Mouse (Mus musculus) embryonic facial prominence, embryonic 10.5 days (tissue): ENCODE measurements around the gene Taf1d. TPM values are rescaled to one million over a fixed set of nuclear protein-coding genes. Genes with fewer than 3 reads are reported as not detected.
A peak's percentile ranks its signal among the peaks of the same experiment; 100 is the strongest.

Source experiments
- DNase-seq: peaks from one replicate; pipeline ENCODE4 v3.0.0-alpha.2; 2017; ENCODE audit warnings: low spot score
- H3K27ac ChIP-seq: fragments of 300-500 bp; sonication (generic); replicated peaks from 2 replicates; pipeline ENCODE4 v1.5.1; 2016; ENCODE audit warnings: mild to moderate bottlenecking
- H3K27me3 ChIP-seq: fragments of 300-500 bp; sonication (generic); replicated peaks from 2 replicates; pipeline ENCODE4 v1.6.1; 2016; ENCODE audit warnings: low read depth, mild to moderate bottlenecking; ENCODE audit not compliant: poor library complexity, severe bottlenecking
- H3K36me3 ChIP-seq: fragments of 300-500 bp; sonication (generic); replicated peaks from 2 replicates; pipeline ENCODE4 v1.6.1; 2016; ENCODE audit warnings: mild to moderate bottlenecking, moderate library complexity
- H3K4me1 ChIP-seq: fragments of 300-500 bp; sonication (generic); 2 replicates; pipeline ENCODE4 v1.6.1; 2016
- H3K4me3 ChIP-seq: fragments of 300-500 bp; sonication (generic); 2 replicates; pipeline ENCODE4 v1.5.1; 2016; ENCODE audit warnings: mild to moderate bottlenecking, moderate library complexity
- H3K9me3 ChIP-seq: fragments of 300-500 bp; sonication (generic); 2 replicates; pipeline ENCODE4 v1.6.1; 2016; ENCODE audit warnings: mild to moderate bottlenecking
- WGBS: fragments of 180-500 bp; shearing (Covaris S2); methylation state at CpG from one replicate; pipeline ENCODE4 v1.1.7; 2016; 5-methylcytosine and 5-hydroxymethylcytosine counted together
- polyA plus RNA-seq: library from polyadenylated mRNA; unstranded; fragments of >200 nt; fragmentation: Nextera tagmentation; extraction: Ambion mirVana; gene quantifications from 2 replicates; pipeline ENCODE4 v1.2.1, GENCODE M21; 2016

Taf1d gene
- 96.7 and 101 TPM in 2 replicates for polyA plus RNA-seq

DNA sequence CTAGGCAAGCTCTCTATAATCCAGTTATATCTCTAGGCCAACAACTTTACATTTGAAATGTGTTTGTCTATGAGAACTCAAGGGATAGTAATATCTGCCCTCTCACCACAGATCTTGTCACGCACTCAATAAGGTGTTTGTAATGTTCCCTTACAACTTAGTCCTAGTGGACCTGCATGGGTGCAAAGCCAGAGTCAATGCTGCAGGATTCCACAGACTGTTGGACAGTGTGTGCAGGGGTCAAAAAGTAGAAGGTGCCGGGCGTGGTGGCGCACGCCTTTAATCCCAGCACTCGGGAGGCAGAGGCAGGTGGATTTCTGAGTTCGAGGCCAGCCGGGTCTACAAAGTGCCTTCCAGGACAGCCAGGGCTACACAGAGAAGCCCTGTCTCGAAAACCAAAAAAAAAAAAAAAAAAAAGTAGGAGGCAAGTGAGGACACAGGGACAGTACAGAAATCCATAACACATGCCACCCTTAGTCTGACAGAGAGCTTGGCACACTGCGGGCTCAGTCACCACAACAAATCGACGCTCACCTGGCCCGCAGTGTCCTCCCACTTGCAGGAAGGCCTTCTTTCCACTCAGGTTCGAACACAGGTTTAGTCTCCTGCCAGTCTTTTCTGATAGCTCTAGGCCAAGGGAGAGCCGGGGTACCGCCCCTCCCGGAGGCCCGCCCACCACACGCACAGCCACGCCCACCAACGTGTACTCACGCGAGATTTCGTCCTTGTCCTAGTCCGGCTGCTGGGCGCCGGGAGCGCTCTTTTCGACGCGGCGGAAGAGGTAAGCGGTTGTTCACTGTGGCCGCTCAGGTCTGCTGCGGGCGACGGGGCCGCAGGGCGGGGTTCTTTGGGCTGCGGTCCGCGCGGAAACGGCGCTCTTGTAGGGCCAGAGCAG is at the start of gene Taf1d:
Taf1d (plus strand) TSS at position 712 of the 895 bp plus-strand sequence.
- H3K9me3 ChIP-seq: no peaks in the 10 kb centered on the region
- peaks cover 34% of the 10 kb centered on the region for H3K4me1 ChIP-seq
- no peaks in the 10 kb centered on the region for H3K27me3 ChIP-seq
- WGBS: 13% methylated on average over 45 of the region's 45 CpGs
- peak; percentile 95 for DNase-seq
- peak within 1 kb of the TSS; percentile 90 for H3K4me3 ChIP-seq
- H3K36me3 ChIP-seq: peaks cover 40% of the 10 kb centered on the region
- peak within 1 kb of the TSS; percentile 98 for H3K27ac ChIP-seq

DNA sequence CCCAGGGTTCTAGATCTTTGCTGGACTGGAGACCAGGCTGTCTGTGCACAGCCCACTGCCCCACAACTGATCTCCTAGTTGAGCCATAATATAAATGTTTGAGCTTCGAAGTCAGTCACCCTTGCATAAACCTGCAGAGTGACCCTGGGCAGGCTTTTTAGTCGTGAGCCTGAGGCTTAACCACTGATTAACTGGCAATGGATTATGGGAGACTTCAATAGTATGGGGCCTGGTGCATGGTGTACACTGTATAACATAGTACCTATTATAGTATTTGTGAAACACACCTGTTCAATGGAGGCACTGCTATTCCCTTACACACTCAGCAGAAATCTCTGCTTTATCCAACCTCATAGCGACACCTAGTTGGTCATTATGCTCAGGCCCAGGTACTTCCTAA is 49.8 kb upstream of the Taf1d start:
- Histone ChIP-seq H3K27ac (no peak overlapping the region), H3K36me3 (peaks cover 13% of the 10 kb centered on the region), H3K4me3 (no peak overlapping the region), H3K4me1 (no peaks in the 10 kb centered on the region), H3K9me3 (no peaks in the 10 kb centered on the region), H3K27me3 (no peaks in the 10 kb centered on the region)
- no peak for DNase-seq
- WGBS: 81% methylated on average over 3 of the region's 3 CpGs

DNA sequence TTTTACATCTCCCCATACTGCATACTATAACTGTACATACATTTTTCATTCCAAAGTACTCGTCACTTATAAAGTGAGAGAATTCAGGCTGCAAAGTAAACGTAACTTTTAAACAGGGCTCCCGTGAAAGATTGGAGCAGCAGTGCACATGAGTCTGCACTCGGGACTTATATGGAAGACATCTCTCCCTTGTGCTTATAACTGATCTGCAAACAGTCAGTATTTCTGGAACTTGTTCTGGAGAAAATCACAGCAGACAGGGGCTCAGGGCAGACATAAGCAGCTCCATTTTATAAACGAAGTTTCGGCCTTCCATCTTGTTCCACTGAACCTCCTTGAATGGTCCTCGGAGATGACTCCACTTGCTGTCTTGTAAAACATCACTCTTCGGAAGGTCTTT is 44.0 kb upstream of the Taf1d start:
- Histone ChIP-seq H3K27ac (no peak overlapping the region), H3K36me3 (peaks cover 70% of the 10 kb centered on the region), H3K4me3 (no peak overlapping the region), H3K9me3 (no peaks in the 10 kb centered on the region), H3K4me1 (no peaks in the 10 kb centered on the region), H3K27me3 (no peaks in the 10 kb centered on the region)
- no peak for DNase-seq
- WGBS: 92% methylated on average over 8 of the region's 8 CpGs

DNA sequence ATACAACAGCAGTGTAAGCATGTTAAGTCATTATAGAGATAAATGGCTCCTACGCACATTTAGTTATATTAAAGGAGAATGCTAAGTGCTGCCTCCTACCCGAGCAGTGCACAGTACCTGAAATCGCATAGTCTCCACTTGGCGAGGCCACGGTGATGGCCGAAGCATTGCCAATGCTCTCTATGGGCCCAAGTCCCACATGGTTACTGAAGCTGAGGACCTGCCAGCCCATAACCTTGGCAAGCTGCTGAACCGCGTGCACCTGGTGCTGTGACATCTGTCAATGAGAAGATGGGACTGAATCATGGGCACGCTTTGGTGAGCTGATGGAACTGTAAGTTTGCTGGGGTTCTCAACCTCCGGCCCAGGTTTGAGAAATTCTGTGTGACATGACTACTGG is 42.5 kb upstream of the Taf1d start:
- Histone ChIP-seq H3K27me3 (no peaks in the 10 kb centered on the region), H3K36me3 (peaks cover 85% of the 10 kb centered on the region), H3K27ac (no peak overlapping the region), H3K9me3 (no peaks in the 10 kb centered on the region), H3K4me3 (no peak overlapping the region), H3K4me1 (no peaks in the 10 kb centered on the region)
- 96% methylated on average over 10 of the region's 10 CpGs for WGBS
- no peak for DNase-seq

DNA sequence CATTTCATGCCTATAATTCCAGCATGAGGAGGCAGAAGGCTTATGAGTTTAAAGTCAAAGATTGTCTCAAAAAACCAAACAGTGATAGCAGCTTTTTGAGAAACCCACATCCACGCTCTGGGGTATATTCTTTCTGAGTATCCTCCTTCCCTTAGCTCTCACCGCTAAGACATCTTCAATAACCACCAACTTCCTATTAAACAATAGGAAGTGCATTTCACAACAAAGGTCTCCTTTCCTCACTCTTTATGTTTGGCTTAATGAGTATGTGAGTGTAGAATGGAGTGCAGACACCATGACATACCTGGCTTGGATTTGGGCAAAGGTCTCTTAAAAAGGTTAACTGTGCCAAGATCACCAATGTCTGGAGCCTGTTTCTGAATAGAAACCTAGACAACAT is 32.0 kb upstream of the Taf1d start:
- Histone ChIP-seq H3K27ac (no peak overlapping the region), H3K4me3 (no peak overlapping the region), H3K36me3 (peaks cover 85% of the 10 kb centered on the region), H3K27me3 (no peaks in the 10 kb centered on the region), H3K4me1 (peaks cover 5% of the 10 kb centered on the region), H3K9me3 (no peaks in the 10 kb centered on the region)
- 93% methylated on average over 2 of the region's 2 CpGs for WGBS
- DNase-seq: no peak

DNA sequence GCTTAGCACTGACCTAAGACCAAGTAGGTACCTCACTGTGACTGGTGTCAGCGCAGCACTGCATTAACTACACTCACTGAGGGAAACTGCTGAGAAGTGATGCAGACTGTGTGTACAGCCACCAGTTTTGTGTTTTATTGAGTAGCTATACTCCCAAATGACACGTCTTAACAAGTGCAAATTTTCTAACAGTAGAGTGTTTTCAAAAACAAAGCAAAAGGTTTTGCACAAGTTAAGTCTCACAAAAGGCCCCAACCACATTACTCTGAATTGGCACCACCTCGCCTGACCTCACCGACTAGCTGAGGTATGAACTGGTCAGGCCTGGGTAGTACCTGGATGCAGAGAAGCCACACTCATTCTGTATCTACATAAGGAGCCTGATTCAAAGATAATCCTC is 29.2 kb upstream of the Taf1d start:
- Histone ChIP-seq H3K4me3 (no peak overlapping the region), H3K9me3 (no peaks in the 10 kb centered on the region), H3K36me3 (peaks cover 56% of the 10 kb centered on the region), H3K27ac (no peak overlapping the region), H3K4me1 (peaks cover 16% of the 10 kb centered on the region), H3K27me3 (no peaks in the 10 kb centered on the region)
- WGBS: 90% methylated on average over 4 of the region's 4 CpGs
- no peak for DNase-seq

DNA sequence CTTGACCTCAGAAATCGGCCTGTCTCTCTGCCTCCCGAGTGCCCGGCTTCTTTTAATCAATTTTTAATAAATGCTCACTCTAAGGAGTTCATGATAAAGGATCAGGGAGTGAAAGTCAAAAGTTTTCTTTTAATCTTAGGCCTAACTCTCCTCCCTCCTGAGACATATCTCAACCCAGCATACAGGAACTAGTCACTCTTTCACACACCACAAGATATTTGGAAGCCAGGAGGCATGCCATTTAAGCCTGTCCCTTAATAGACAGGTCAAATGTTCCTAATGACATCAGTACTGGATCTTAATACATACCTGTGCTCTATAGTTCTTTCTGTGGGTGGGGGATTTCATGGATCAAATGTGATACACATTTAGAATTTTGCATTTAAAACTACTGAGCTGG is 27.7 kb upstream of the Taf1d start:
- Histone ChIP-seq H3K36me3 (peaks cover 41% of the 10 kb centered on the region), H3K4me1 (peaks cover 16% of the 10 kb centered on the region)
- WGBS: 92% methylated on average over 3 of the region's 3 CpGs

DNA sequence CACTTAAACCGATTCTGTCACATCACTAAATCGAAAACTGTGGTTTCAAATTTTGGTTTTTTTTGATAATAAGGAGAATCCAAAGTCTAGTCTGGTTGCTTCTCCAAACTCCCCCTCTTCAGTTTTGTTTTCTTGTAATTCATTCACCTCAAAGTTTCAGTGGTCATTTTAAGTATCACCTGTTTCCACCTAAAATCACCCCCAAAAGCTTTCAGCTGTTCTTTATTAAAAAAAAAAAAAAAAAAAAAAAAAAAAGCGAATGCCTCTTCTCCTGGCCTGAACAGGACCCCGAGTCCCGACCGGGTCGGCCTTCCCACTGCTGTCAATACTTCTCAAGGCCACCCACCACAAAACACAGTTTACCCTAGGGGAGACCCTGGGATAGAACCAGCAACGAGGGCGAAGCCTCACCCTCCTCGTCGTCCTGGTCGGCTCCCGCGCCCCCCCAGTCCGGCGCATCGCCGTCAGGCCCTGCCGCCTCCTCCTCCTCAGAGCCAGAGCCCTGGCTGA is 26.8 kb upstream of the Taf1d start:
- Histone ChIP-seq H3K27ac (peak overlapping the region; percentile 91), H3K27me3 (no peaks in the 10 kb centered on the region), H3K4me1 (peaks cover 16% of the 10 kb centered on the region), H3K9me3 (no peaks in the 10 kb centered on the region), H3K36me3 (peaks cover 33% of the 10 kb centered on the region), H3K4me3 (peak overlapping the region; percentile 99)
- 8% methylated on average over 19 of the region's 19 CpGs for WGBS
- DNase-seq: no peak

More for the DNA sequence above, 27.7 kb upstream of the Taf1d start:
- Histone ChIP-seq H3K9me3 (no peaks in the 10 kb centered on the region), H3K27ac (no peak overlapping the region), H3K27me3 (no peaks in the 10 kb centered on the region), H3K4me3 (peak overlapping the region; percentile 99; the same call in 1 of the 2 replicates)
- DNase-seq: no peak

DNA sequence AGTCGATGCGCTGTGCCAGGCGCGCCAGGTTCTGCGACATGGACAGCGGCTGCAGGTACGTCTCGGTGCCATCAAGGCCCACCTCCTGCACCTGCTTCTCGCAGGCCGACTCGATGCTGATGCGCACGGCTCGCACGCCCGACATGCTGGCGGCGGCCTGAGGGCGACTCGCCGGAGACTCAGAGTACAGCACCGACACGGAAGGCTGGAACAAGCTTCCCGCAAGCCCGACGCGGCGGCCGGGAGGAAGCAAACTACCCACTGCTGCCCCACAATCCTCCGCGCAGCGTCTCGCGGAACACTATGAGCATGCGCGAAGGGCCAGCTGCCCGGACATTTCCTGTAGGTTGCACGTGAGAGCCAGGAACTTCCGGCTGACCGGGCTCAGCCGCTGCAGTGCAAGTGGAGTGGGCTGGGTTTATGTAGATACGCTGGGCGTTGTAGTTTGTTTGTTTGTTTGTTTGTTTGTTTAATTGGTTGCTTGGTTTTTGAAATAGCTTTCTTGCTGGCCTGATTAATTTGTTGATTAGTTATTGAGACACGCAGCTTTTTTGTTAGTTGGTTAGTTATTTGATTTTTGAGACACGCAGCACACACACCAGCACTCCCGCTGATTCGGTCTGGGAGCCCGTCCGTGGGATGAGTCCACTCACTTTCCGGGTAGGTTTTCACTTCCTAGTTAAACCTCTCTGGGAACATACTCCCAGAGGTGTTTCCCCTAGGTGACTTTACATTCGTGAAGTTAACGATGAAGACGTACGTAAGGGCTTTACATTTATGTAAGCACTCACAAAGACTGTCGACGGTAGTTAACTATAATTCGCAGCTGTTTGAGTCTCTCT is 26.1 kb upstream of the Taf1d start, which contains the start of gene Med17:
Med17 (minus strand) TSS at position 283 of the 842 bp plus-strand sequence.
- H3K36me3 ChIP-seq: peaks cover 26% of the 10 kb centered on the region

DNA sequence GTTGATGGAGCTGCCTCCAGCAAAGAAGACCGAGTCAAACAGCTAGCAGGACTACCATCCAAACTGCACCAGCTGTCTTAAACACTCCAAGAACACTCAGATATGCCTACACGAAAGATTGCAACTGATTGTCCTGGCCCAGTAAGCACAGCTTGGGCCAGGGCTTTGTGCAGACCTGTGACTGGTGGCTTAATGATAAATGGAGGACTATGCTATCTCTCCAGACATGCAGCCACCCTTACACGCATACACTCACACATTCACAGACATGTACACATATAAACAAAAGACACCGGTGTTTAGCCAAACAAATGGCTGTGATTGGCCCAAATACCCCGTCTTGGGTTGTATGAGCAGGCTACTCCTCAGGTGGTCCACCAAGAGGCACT is 25.5 kb upstream of the Taf1d start:
- Histone ChIP-seq H3K4me3 (peak overlapping the region; percentile 99), H3K9me3 (no peaks in the 10 kb centered on the region), H3K27me3 (no peaks in the 10 kb centered on the region), H3K27ac (peak overlapping the region; percentile 91), H3K36me3 (peaks cover 20% of the 10 kb centered on the region), H3K4me1 (peaks cover 16% of the 10 kb centered on the region)
- 47% methylated on average over 5 of the region's 5 CpGs for WGBS
- DNase-seq: no peak

More for the DNA sequence above, 26.1 kb upstream of the Taf1d start, which contains the start of gene Med17:
- H3K27ac ChIP-seq: peak within 1 kb of the TSS; percentile 91
- WGBS: 2% methylated on average over 57 of the region's 57 CpGs
- H3K4me1 ChIP-seq: peaks cover 16% of the 10 kb centered on the region
- peak within 1 kb of the TSS; percentile 99 for H3K4me3 ChIP-seq
- peak; percentile 95 for DNase-seq
- H3K27me3 ChIP-seq: no peaks in the 10 kb centered on the region
- no peaks in the 10 kb centered on the region for H3K9me3 ChIP-seq

DNA sequence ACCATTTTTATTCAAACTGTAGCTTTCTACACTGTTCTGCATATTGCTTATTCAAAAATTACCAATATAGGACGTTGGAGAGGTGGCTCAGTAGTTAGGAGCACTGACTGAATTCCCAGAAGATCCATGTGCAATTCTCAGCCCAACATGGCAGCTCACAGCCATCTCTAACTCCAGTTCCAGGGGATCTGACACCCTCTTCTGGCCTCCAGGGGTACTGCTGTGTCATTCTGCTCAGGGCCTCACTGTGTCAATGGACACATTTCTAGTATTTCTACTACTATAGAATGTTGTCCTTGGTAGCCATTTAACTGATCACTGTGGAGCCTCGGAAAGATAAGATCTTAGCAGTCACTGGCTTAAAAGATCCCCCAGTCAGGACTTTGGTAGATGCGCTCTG is 20.6 kb upstream of the Taf1d start:
- 69% methylated on average over 3 of the region's 3 CpGs for WGBS
- DNase-seq: no peak
- Histone ChIP-seq H3K4me1 (peaks cover 8% of the 10 kb centered on the region), H3K27me3 (no peaks in the 10 kb centered on the region), H3K27ac (no peak overlapping the region), H3K36me3 (0 out of 2 replicates have a peak, but pooled peaks cover under 1% of the 10 kb centered on the region), H3K9me3 (no peaks in the 10 kb centered on the region), H3K4me3 (no peak overlapping the region)

DNA sequence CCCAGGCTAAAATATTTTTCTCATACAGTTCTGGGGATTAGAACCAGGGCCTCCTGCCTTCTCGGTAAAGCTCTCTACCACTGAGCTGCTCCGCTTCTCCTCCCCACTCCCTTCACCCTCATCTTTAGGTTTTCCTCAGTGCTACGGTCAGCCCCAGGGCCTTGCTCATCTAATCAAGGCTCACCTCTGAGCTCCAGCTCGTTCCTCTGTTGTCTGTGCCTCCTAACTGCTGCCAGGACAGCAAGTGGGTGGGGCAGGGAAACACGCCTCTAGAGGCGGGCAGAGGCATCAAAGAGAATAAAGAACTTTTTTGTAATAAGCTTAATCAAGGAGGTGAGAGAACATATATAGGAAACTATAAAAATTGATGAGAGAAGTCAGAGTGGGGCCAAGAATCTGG is 18.2 kb upstream of the Taf1d start:
- WGBS: 51% methylated on average over 6 of the region's 6 CpGs

More for the DNA sequence above, 18.2 kb upstream of the Taf1d start:
- H3K9me3 ChIP-seq: no peaks in the 10 kb centered on the region
- H3K4me3 ChIP-seq: no peak overlapping the region
- H3K27ac ChIP-seq: no peak overlapping the region
- DNase-seq: no peak
- H3K27me3 ChIP-seq: no peaks in the 10 kb centered on the region
- H3K36me3 ChIP-seq: 0 out of 2 replicates have a peak, but pooled peaks cover 2% of the 10 kb centered on the region
- H3K4me1 ChIP-seq: no peaks in the 10 kb centered on the region
